Mouse (Mus musculus) hindbrain, postnatal 0 days (tissue): ENCODE measurements around the gene Tppp2. TPM values are rescaled to one million over a fixed set of nuclear protein-coding genes. Genes with fewer than 3 reads are reported as not detected.

Experiments
- ATAC-seq: fragments of 200-750 bp; cut with Nextera tagmentation; 2 replicates; pipeline ENCODE4 v1.8.0; 2017; ENCODE audit warnings: mild to moderate bottlenecking, moderate TSS enrichment, moderate library complexity
- DNase-seq: peaks from one replicate; pipeline ENCODE4 v3.0.0-alpha.2; 2015; ENCODE audit warnings: low spot score
- H3K27ac ChIP-seq: fragments of 300-500 bp; sonication (generic); 2 replicates; pipeline ENCODE4 v1.5.1; 2014; ENCODE audit warnings: mild to moderate bottlenecking
- H3K27me3 ChIP-seq: fragments of 300-500 bp; sonication (generic); 2 replicates; pipeline ENCODE4 v1.6.1; 2014; ENCODE audit warnings: low read length, mixed read lengths; ENCODE audit not compliant: insufficient read depth
- H3K36me3 ChIP-seq: fragments of 300-500 bp; sonication (generic); 2 replicates; pipeline ENCODE4 v1.6.1; 2014; ENCODE audit warnings: low read length, mixed read lengths; ENCODE audit not compliant: insufficient read depth
- H3K4me1 ChIP-seq: fragments of 300-500 bp; sonication (generic); 2 replicates; pipeline ENCODE4 v1.6.1; 2014; ENCODE audit warnings: antibody characterized with exemption, low read length, mixed read lengths; ENCODE audit not compliant: insufficient read depth
- H3K4me2 ChIP-seq: fragments of 300-500 bp; sonication (generic); 2 replicates; pipeline ENCODE4 v1.6.1; 2014; ENCODE audit warnings: low read depth, mild to moderate bottlenecking, low read length, moderate library complexity, mixed read lengths
- H3K4me3 ChIP-seq: fragments of 300-500 bp; sonication (generic); 2 replicates; pipeline ENCODE4 v1.5.1; 2014; ENCODE audit warnings: low read length
- H3K9ac ChIP-seq: fragments of 300-500 bp; sonication (generic); replicated peaks from 2 replicates; pipeline ENCODE4 v1.6.1; 2014; ENCODE audit warnings: mild to moderate bottlenecking, low read length, moderate library complexity, mixed read lengths
- H3K9me3 ChIP-seq: fragments of 300-500 bp; sonication (generic); 2 replicates; pipeline ENCODE4 v1.6.1; 2016; ENCODE audit warnings: low read length, mixed read lengths
- CTCF ChIP-seq: IDR thresholded peaks from 2 replicates; pipeline ENCODE4 v1.5.1; 2016; ENCODE audit warnings: antibody characterized with exemption, control low read depth, low read depth
- WGBS: fragments of 180-500 bp; shearing (Covaris S2); extraction: QIAGEN DNeasy Blood & Tissue Kit; methylation state at CpG from one replicate; pipeline ENCODE4 v1.1.7; 2014; 5-methylcytosine and 5-hydroxymethylcytosine counted together
- polyA plus RNA-seq: library from polyadenylated mRNA; unstranded; fragments of >200 nt; fragmentation: Nextera tagmentation; extraction: Ambion mirVana; gene quantifications from 2 replicates; pipeline ENCODE4 v1.2.1, GENCODE M21; 2015
- total RNA-seq: library from RNA; depleted of rRNA; stranded (reverse); fragments of >200 nt; gene quantifications from 2 replicates; pipeline ENCODE4 v1.2.3, GENCODE M21; 2014

Tppp2 gene
- total and polyA plus RNA-seq, 2 experiments from 2014 or later, result not detected

DNA sequence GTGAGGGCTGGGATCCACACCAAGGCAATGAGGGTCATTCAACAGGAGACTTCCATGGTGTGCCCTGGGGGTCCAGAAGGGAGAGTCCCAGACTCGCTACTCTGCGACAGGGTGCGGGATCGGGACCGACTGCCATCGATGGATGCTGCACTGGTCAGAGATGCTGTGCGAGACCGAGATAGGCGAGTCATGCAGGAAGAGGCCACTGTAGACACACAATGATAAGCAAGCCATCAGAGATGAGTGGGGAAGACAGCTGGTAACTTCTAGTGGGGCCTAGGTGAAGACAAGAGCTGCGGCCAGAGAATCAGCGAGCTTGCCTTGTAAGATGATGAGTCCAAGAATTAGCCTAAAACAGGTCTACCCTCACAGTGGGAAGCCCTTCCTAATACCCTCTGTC is 12.1 kb upstream of the Tppp2 start:
- no peak overlapping the region for H3K9ac ChIP-seq
- no peak overlapping the region for H3K4me2 ChIP-seq
- no peaks in the 10 kb centered on the region for H3K27me3 ChIP-seq
- ATAC-seq (no peak), DNase-seq (no peak)
- no peaks in the 10 kb centered on the region for H3K9me3 ChIP-seq
- no peak overlapping the region for H3K4me3 ChIP-seq
- 96% methylated on average over 11 of the region's 11 CpGs for WGBS
- no peaks in the 10 kb centered on the region for H3K4me1 ChIP-seq
- peaks cover 9% of the 10 kb centered on the region; the same call in 1 of the 2 replicates for H3K36me3 ChIP-seq
- TF ChIP-seq CTCF, result no peak
- no peak overlapping the region for H3K27ac ChIP-seq

DNA sequence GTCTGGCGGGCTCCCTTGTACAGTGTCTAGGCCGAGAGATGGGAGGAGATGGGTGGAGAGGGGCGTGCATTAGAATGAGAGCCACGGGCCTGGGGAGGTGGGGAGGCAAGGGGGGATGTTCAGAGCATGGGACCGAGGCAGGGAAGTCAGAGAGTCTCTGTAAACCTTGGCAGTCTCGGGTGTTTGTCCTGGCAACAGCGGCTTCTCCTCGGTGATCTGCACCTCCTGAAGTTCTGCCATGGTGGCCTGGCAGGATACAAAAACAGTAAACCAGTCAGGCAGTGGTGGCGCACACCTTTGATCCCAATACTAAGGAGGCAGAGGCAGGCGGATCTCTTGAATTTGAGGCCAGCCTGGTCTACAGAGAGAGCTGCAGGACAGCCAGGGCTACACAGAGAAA is 6.9 kb upstream of the Tppp2 start:
- Histone ChIP-seq H3K9me3 (no peaks in the 10 kb centered on the region), H3K27me3 (no peaks in the 10 kb centered on the region), H3K27ac (peak overlapping the region; percentile 54; the same call in 1 of the 2 replicates), H3K9ac (no peak overlapping the region), H3K4me1 (0 out of 2 replicates have a peak, but pooled peaks cover 3% of the 10 kb centered on the region), H3K4me2 (peak overlapping the region; percentile 98), H3K4me3 (peak overlapping the region; percentile 62), H3K36me3 (peaks cover 9% of the 10 kb centered on the region; the same call in 1 of the 2 replicates)
- 76% methylated on average over 10 of the region's 10 CpGs for WGBS
- DNase-seq (no peak), ATAC-seq (no peak)
- no peak for TF ChIP-seq CTCF

DNA sequence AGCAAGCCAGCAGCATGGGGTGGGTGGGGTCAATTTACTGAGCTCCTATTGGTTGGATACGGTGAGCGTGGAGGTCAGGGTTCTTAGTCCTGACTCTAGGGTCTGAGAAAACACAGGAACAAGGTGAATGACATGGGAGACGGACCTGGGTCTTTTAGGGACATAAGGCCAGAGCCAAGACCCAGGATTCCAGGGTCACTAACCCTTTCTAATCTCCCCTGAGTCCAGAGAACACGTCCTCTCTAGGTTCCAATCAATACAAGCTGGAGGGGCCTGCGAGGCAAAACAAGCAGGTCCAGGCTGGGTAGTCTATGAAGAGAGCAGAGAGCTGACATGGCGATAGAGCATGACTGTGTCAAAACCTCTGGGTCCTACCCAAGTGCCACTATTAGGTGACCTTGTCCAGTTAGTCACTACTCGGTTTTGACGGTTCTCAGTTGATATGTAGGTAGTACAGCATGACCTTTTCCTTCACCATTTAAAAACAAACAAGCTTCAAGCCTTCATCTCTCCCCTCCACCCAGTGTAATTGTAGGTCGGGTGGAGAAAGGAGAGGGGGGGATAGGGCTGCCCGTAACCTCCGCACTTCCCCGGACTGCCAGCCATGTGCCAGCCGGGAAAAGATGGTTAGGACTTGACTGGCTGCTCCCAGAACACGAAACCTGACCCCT is 5.7 kb upstream of the Tppp2 start:
- H3K4me3 ChIP-seq, result peak overlapping the region; percentile 62
- peak overlapping the region; percentile 98 for H3K4me2 ChIP-seq
- peak overlapping the region; percentile 92 for H3K27ac ChIP-seq
- ATAC-seq, result peak; percentile 8
- H3K27me3 ChIP-seq, result no peaks in the 10 kb centered on the region
- no peaks in the 10 kb centered on the region for H3K9me3 ChIP-seq
- H3K9ac ChIP-seq, result peak overlapping the region; percentile 69
- TF ChIP-seq CTCF, result no peak
- peaks cover 6% of the 10 kb centered on the region; the same call in 1 of the 2 replicates for H3K36me3 ChIP-seq
- DNase-seq, result peak; percentile 18
- H3K4me1 ChIP-seq, result 0 out of 2 replicates have a peak, but pooled peaks cover 3% of the 10 kb centered on the region
- WGBS, result 7% methylated on average over 14 of the region's 14 CpGs

- H3K36me3 ChIP-seq, result peaks cover 6% of the 10 kb centered on the region; the same call in 1 of the 2 replicates
- peak overlapping the region; percentile 98 for H3K4me2 ChIP-seq
- DNase-seq (peak; percentile 80), ATAC-seq (peak; percentile 80)
- 1% methylated on average over 58 of the region's 58 CpGs for WGBS
- H3K27me3 ChIP-seq, result no peaks in the 10 kb centered on the region
- 0 out of 2 replicates have a peak, but pooled peaks cover 3% of the 10 kb centered on the region for H3K4me1 ChIP-seq
- no peaks in the 10 kb centered on the region for H3K9me3 ChIP-seq
- H3K27ac ChIP-seq, result peak overlapping the region; percentile 92
- peak overlapping the region; percentile 69 for H3K9ac ChIP-seq
- peak overlapping the region; percentile 62 for H3K4me3 ChIP-seq
- no peak for TF ChIP-seq CTCF
Observed at GRCm38 (mm10) chr14:51913062-51913959, 4.9 kb upstream of the Tppp2 start.

GRCm38 (mm10) chr14:51913960-51914762 is 4.1 kb upstream of the Tppp2 start, which contains the start of gene Ndrg2:
Gene Ndrg2 (minus strand): TSS chr14:51914158.
- Histone ChIP-seq H3K36me3 (no peaks in the 10 kb centered on the region), H3K9me3 (no peaks in the 10 kb centered on the region), H3K27ac (peak within 1 kb of the TSS; percentile 92), H3K4me1 (0 out of 2 replicates have a peak, but pooled peaks cover 3% of the 10 kb centered on the region), H3K27me3 (no peaks in the 10 kb centered on the region), H3K4me2 (peak within 1 kb of the TSS; percentile 98), H3K4me3 (peak within 1 kb of the TSS; percentile 62), H3K9ac (peak within 1 kb of the TSS; percentile 69)
- peak; percentile 89 for DNase-seq
- WGBS, result 3% methylated on average over 20 of the region's 23 CpGs
- TF ChIP-seq CTCF, result no peak
- ATAC-seq, result peak; percentile 85

GRCm38 (mm10) chr14:51915030-51915429 is 3.2 kb upstream of the Tppp2 start:
- H3K4me2 ChIP-seq, result no peak overlapping the region
- H3K4me3 ChIP-seq, result no peak overlapping the region
- no peaks in the 10 kb centered on the region for H3K9me3 ChIP-seq
- DNase-seq (no peak), ATAC-seq (no peak)
- peak overlapping the region; percentile 92 for H3K27ac ChIP-seq
- TF ChIP-seq CTCF, result no peak
- no peak overlapping the region for H3K9ac ChIP-seq
- no peaks in the 10 kb centered on the region for H3K27me3 ChIP-seq
- WGBS, result 24% methylated on average over 3 of the region's 3 CpGs
- no peaks in the 10 kb centered on the region for H3K36me3 ChIP-seq
- 0 out of 2 replicates have a peak, but pooled peaks cover 3% of the 10 kb centered on the region for H3K4me1 ChIP-seq
